Mouse (Mus musculus) spleen, adult 2 months (tissue): Measurements from ENCODE around the gene Agfg1.
"Not testable (repeated sequence)": the region's sequence is repeated elsewhere in the genome, so short reads cannot be mapped to it uniquely, and the experiment has no call there.

ENCODE experiments used
- CTCF ChIP-seq: fragments of 200-500 bp; IDR thresholded peaks from 2 replicates; pipeline ENCODE4 v1.5.1; 2011; ENCODE audit warnings: mild to moderate bottlenecking, inconsistent platforms; ENCODE audit not compliant: insufficient read depth, insufficient read length, insufficient replicate concordance; ENCODE audit errors: extremely low read depth
- POLR2A ChIP-seq: fragments of 200-500 bp; IDR thresholded peaks from 2 replicates; pipeline ENCODE4 v1.6.1; 2011; ENCODE audit warnings: low read depth, low read length, inconsistent platforms

DNA sequence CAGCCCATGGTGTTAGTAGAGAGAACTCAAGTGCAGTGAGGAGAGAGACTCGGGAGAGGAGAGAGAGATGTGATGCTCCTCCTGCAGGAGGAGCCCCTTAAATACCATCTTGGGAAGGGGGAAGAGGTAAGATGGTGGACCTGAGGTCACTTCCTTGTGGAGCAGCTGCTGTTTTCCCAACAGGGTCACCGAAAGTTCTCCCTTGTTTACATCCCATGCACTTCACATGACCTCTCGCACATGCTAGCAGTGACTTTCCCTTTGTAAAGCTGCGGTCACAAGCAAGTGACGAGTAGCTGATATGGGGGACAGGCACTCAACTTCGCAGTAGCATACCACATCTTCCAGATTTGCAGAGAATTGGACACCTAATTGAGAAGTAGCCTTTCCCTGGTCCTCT, 92.0 kb downstream of the Agfg1 start, which contains the start of gene Gm6217:
- TF ChIP-seq CTCF, POLR2A: not testable (repeated sequence)
